Mouse (Mus musculus) ES-E14 (cell line): ENCODE measurements around the gene Cmpk2. TPM values are rescaled to one million over a fixed set of nuclear protein-coding genes. Genes with fewer than 3 reads are reported as not detected.
"Not testable (repeated sequence)": the region's sequence is repeated elsewhere in the genome, so short reads cannot be mapped to it uniquely, and the experiment has no call there.

Source experiments
- DNase-seq: peaks from one replicate; pipeline ENCODE4 v3.0.0-alpha.2; 2013; ENCODE audit warnings: low read depth, low spot score
- H3K27ac ChIP-seq: 2 replicates; pipeline ENCODE4 v1.5.1; 2012; ENCODE audit warnings: low read depth, mild to moderate bottlenecking, low read length, moderate library complexity, mixed read lengths; ENCODE audit not compliant: poor library complexity, insufficient read depth, severe bottlenecking
- H3K36me3 ChIP-seq: 2 replicates; pipeline ENCODE4 v1.6.1; 2012; ENCODE audit warnings: mild to moderate bottlenecking, low read length, moderate library complexity, mixed read lengths; ENCODE audit not compliant: control insufficient read depth, poor library complexity, insufficient read depth, severe bottlenecking
- H3K4me1 ChIP-seq, 2 experiments: fragments of 150-350 bp in 1 of 2; sonication (generic) in 1 of 2; 2 replicates each; pipeline ENCODE4 v1.6.1; 2012; ENCODE audit warnings: low read length in 2 of 2, mild to moderate bottlenecking in 1 of 2, mixed read lengths in 1 of 2; ENCODE audit not compliant: control insufficient read depth in 2 of 2, insufficient read depth in 2 of 2, poor library complexity in 1 of 2
- H3K4me3 ChIP-seq, 2 experiments: fragments of 150-350 bp in 1 of 2; sonication (generic) in 1 of 2; 2 replicates each; pipeline ENCODE4 v1.5.1; 2012; ENCODE audit warnings: low read length in 2 of 2, low read depth in 1 of 2, mild to moderate bottlenecking in 1 of 2, mixed read lengths in 1 of 2; ENCODE audit not compliant: insufficient read depth in 1 of 2, poor library complexity in 1 of 2, severe bottlenecking in 1 of 2
- H3K9ac ChIP-seq: 2 replicates; pipeline ENCODE4 v1.6.1; 2012; ENCODE audit warnings: low read depth, mild to moderate bottlenecking, low read length, mixed read lengths; ENCODE audit not compliant: poor library complexity, insufficient read depth, severe bottlenecking
- H3K9me3 ChIP-seq: fragments of 150-350 bp; sonication (generic); 2 replicates; pipeline ENCODE4 v1.6.1; 2012; ENCODE audit warnings: low read depth, mild to moderate bottlenecking, low read length; ENCODE audit not compliant: control insufficient read depth, insufficient read depth
- CHD2 ChIP-seq: IDR thresholded peaks from 2 replicates; pipeline ENCODE4 v1.6.1; 2014; ENCODE audit warnings: mild to moderate bottlenecking, low read depth, low read length, inconsistent platforms
- HCFC1 ChIP-seq: IDR thresholded peaks from 2 replicates; pipeline ENCODE4 v1.6.1; 2012; ENCODE audit warnings: low read length, inconsistent platforms, borderline replicate concordance; ENCODE audit not compliant: insufficient read depth
- MAFK ChIP-seq: IDR thresholded peaks from 2 replicates; pipeline ENCODE4 v1.6.1; 2014; ENCODE audit warnings: mild to moderate bottlenecking, low read depth, low read length, inconsistent platforms; ENCODE audit not compliant: insufficient read depth
- ZC3H11A ChIP-seq: IDR thresholded peaks from 2 replicates; pipeline ENCODE4 v1.6.1; 2012; ENCODE audit warnings: low read depth, mild to moderate bottlenecking, inconsistent platforms, low read length, borderline replicate concordance
- ZNF384 ChIP-seq: IDR thresholded peaks from 2 replicates; pipeline ENCODE4 v1.6.1; 2012; ENCODE audit warnings: low read depth, low read length, inconsistent platforms
- in situ Hi-C, 2 experiments: fragments of 600-800 bp; cut with MboI; formaldehyde crosslinking; loops; one replicate each; pipeline ENCODE4 v1.15.1; 2025; ENCODE audit warnings: low sequenced_read_pairs in 2 of 2, inconsistent platforms in 1 of 2; ENCODE audit not compliant: unreplicated experiment in 2 of 2
- total RNA-seq: library from RNA; depleted of rRNA; stranded (reverse); fragments of 300-350 nt; gene quantifications from 2 replicates; pipeline ENCODE4 v1.2.3, GENCODE M21; 2012; rRNA removed

Cmpk2 gene
- 0.27 and 0.42 TPM in 2 replicates for total RNA-seq

GRCm38 (mm10) chr12:26469098-26470041, at the start of gene Cmpk2:
Cmpk2 (plus strand) TSS chr12:26469204.
- no peaks in the 10 kb centered on the region for H3K9me3 ChIP-seq
- no peak within 1 kb of the TSS for H3K27ac ChIP-seq
- H3K36me3 ChIP-seq = no peaks in the 10 kb centered on the region
- H3K4me3 ChIP-seq = peak within 1 kb of the TSS; percentile 75 to 77
- TF ChIP-seq HCFC1 = 0 out of 2 replicates have a peak, but pooled peaks have one; percentile 6
- TF ChIP-seq MAFK = no peak
- peak; percentile 71 for DNase-seq
- in situ Hi-C loops = no loop called here
- H3K9ac ChIP-seq = peak within 1 kb of the TSS; percentile 66
- H3K4me1 ChIP-seq = peaks cover 0 to 2% of the 10 kb centered on the region in 2 experiments; a peak in 1 of 4 replicates

DNA sequence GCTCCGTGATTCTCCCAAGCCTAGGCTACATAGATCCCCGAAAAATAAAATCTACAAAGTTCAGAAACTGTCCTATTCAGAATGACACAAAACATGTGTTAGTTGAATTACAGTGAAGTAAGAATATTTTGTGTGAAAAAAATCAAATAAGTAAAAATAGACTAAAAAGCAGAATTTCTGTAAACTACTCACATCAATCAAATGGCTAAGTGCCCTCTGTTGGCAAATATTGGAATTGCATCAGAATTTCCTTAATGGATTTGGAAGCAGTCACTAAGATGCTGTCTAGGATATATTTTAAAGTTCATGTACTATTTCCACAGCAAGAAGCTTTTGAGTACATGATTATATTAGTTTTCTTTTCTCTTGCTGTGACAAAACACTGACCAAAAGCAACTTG, 44.2 kb upstream of the Cmpk2 start:
- H3K4me3 ChIP-seq = no peak overlapping the region
- TF ChIP-seq ZC3H11A = no peak
- no peak for TF ChIP-seq CHD2
- TF ChIP-seq HCFC1 = no peak
- no peak for TF ChIP-seq ZNF384
- no peak for TF ChIP-seq MAFK
- DNase-seq = peak; percentile 36
- H3K4me1 ChIP-seq = no peaks in the 10 kb centered on the region
- H3K36me3 ChIP-seq = no peaks in the 10 kb centered on the region
- H3K9ac ChIP-seq = no peak overlapping the region
- H3K27ac ChIP-seq = no peak overlapping the region
- H3K9me3 ChIP-seq = no peaks in the 10 kb centered on the region
- in situ Hi-C loops = no loop called here

DNA sequence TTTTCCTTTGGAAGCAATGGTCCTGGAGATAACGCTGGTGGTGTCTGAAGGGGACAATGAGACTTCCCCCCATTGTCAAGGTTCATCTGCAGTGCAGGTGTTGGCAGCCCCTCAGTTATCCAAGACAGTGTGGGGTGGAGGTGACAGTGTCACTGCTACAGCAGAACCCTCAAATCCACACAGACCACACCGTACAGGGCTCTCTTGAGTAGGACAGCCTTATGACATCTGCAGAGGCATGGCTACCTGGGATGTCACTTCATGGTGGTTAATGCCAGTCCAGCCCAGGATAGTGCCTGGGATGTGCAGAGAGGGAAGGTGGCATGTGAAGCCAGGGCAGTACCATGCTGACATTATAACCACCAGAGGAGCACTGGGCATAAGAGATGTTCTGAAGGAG, 40.2 kb upstream of the Cmpk2 start:
- H3K36me3 ChIP-seq, DNase-seq, H3K4me1 ChIP-seq, H3K9ac ChIP-seq, H3K27ac ChIP-seq, H3K4me3 ChIP-seq, in situ Hi-C loops, H3K9me3 ChIP-seq: not testable (repeated sequence)

GRCm38 (mm10) chr12:26436334-26436733, 32.7 kb upstream of the Cmpk2 start:
- no peak overlapping the region for H3K27ac ChIP-seq
- no peaks in the 10 kb centered on the region for H3K4me1 ChIP-seq
- in situ Hi-C loops = no loop called here
- TF ChIP-seq MAFK (no peak), HCFC1 (no peak), ZNF384 (no peak), ZC3H11A (no peak), CHD2 (no peak)
- no peaks in the 10 kb centered on the region for H3K9me3 ChIP-seq
- H3K36me3 ChIP-seq = no peaks in the 10 kb centered on the region
- H3K4me3 ChIP-seq = no peak overlapping the region
- DNase-seq = no peak
- no peak overlapping the region for H3K9ac ChIP-seq

DNA sequence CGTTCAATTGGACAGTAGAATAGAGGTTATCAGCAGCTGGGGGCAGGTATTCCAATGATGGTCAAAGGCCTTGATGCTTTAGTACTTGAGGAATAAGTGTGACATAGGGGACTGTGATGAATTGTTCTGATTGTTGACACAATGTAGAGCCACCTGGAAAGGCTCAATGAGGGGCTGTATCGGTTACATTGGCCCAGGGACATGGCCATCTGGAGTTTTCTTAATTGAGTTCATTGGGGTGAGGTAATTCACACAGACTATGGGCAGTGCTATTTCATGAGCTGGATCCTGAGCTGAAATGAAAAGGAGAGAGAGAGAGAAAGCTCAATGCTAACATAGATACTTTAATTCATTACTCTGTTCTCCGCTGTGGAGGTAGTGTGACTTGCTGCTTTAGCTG, 31.1 kb upstream of the Cmpk2 start:
- TF ChIP-seq ZC3H11A = no peak
- TF ChIP-seq ZNF384 = no peak
- TF ChIP-seq HCFC1 = no peak
- no peak for TF ChIP-seq MAFK
- no peak for TF ChIP-seq CHD2
- Histone ChIP-seq H3K4me3 (no peak overlapping the region), H3K4me1 (no peaks in the 10 kb centered on the region), H3K27ac (no peak overlapping the region), H3K36me3 (no peaks in the 10 kb centered on the region), H3K9me3 (no peaks in the 10 kb centered on the region), H3K9ac (no peak overlapping the region)
- no peak for DNase-seq
- in situ Hi-C loops = no loop called here
